Mouse (Mus musculus): ENCODE measurements around the gene Fam208a. TPM values are rescaled to one million over a fixed set of nuclear protein-coding genes. Genes with fewer than 3 reads are reported as not detected.
A peak's percentile ranks its signal among the peaks of the same experiment; 100 is the strongest.

Gene Fam208a
- polyA plus RNA-seq, 1 experiment from 2014 or later, result 5.6 TPM

DNA sequence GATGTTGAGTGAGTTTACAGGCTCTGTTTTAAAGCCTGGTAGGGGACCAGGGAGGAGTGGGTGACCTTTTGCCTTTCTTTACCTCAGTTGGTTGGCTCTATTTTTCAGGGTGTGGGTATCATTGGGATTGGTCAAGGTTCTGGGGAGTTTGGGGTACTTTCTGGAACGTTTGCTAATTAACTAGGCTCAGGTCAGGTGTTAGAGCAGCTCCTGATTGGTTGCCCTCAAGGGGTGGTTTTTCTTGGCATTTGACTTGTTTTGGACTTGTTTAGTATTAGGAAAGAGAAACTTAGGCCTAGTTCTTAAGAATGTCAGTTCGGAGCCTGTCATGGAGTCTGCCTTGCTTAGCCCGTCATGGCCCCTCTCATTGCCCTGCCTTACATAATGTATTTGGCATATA lies 8.2 kb downstream of the Fam208a start:
- no peak for ATAC-seq
- H3K36me3 ChIP-seq (ENCODE audit: control insufficient read depth, insufficient read depth, low read length), result 0 out of 2 replicates have a peak, but pooled peaks cover 3% of the 10 kb centered on the region
- H3K4me3 ChIP-seq (ENCODE audit: low read length), result no peak overlapping the region
- no peaks in the 10 kb centered on the region for H3K4me1 ChIP-seq (ENCODE audit: control insufficient read depth, insufficient read depth, low read length)
- H3K9me3 ChIP-seq (ENCODE audit: control insufficient read depth, low read length), result no peaks in the 10 kb centered on the region
- no peak overlapping the region for H3K9ac ChIP-seq (ENCODE audit: low read depth, low read length)
- no peak overlapping the region for H3K27ac ChIP-seq (ENCODE audit: low read length)
- WGBS, result 81% methylated on average over 3 of the region's 3 CpGs
- H3K4me2 ChIP-seq (ENCODE audit: low read depth, low read length), result no peak overlapping the region
- H3K27me3 ChIP-seq (replicated peaks; ENCODE audit: control insufficient read depth, insufficient read depth, low read length), result no peaks in the 10 kb centered on the region

DNA sequence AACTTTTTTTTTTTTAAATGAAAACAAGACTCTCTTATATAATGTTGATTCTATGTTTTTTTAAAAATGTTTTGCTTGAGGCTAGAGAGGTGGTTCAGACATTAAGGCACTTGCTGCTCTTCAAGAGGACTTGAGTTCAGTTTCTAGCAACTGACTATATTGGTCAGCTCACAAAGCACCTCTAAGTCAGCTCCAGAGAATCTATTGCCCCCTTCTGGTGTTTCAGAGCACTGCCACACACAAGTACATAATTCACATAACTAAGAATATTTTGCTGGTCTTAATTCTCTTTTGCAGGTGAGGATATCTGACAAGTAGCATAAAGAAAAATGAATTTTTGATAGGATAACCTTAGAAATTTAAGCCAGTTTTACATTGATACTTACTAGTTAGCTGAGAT lies 12.3 kb downstream of the Fam208a start:
- no peak overlapping the region for H3K4me3 ChIP-seq (ENCODE audit: low read length)
- H3K4me2 ChIP-seq (ENCODE audit: low read depth, low read length), result no peak overlapping the region
- ATAC-seq, result no peak
- H3K27me3 ChIP-seq (replicated peaks; ENCODE audit: control insufficient read depth, insufficient read depth, low read length), result no peaks in the 10 kb centered on the region
- no peak overlapping the region for H3K27ac ChIP-seq (ENCODE audit: low read length)
- 0 out of 2 replicates have a peak, but pooled peaks cover 2% of the 10 kb centered on the region for H3K36me3 ChIP-seq (ENCODE audit: control insufficient read depth, insufficient read depth, low read length)
- no peaks in the 10 kb centered on the region for H3K4me1 ChIP-seq (ENCODE audit: control insufficient read depth, insufficient read depth, low read length)
- H3K9me3 ChIP-seq (ENCODE audit: control insufficient read depth, low read length), result no peaks in the 10 kb centered on the region
- no peak overlapping the region for H3K9ac ChIP-seq (ENCODE audit: low read depth, low read length)

DNA sequence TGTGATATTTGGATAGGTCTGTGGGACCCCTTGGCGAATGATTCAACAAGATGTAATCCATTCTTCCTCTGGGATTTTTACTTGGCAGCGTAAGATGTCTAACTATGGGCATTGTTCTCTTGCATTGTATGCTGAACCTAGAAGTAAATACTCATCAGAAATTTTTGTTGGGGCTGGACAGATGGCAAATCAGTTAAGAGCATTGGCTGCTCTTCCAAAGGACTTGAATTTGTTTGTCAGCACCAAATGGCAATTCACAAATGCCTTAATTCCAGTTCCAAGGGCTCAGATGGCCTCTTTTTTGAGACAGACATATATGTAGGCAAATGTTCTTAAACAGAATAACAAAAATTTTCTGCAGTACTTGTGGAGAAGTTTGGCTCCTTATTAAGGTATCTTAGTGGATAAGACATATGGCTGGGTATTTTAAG lies 16.2 kb downstream of the Fam208a start:
- H3K27ac ChIP-seq (ENCODE audit: low read length), result no peak overlapping the region
- H3K4me2 ChIP-seq (ENCODE audit: low read depth, low read length), result no peak overlapping the region
- H3K4me3 ChIP-seq (ENCODE audit: low read length), result no peak overlapping the region
- H3K4me1 ChIP-seq (ENCODE audit: control insufficient read depth, insufficient read depth, low read length), result no peaks in the 10 kb centered on the region
- no peak for ATAC-seq
- 0 out of 2 replicates have a peak, but pooled peaks cover 4% of the 10 kb centered on the region for H3K36me3 ChIP-seq (ENCODE audit: control insufficient read depth, insufficient read depth, low read length)
- 90% methylated on average over 2 of the region's 2 CpGs for WGBS
- no peak overlapping the region for H3K9ac ChIP-seq (ENCODE audit: low read depth, low read length)
- no peaks in the 10 kb centered on the region for H3K27me3 ChIP-seq (replicated peaks; ENCODE audit: control insufficient read depth, insufficient read depth, low read length)
- H3K9me3 ChIP-seq (ENCODE audit: control insufficient read depth, low read length), result no peaks in the 10 kb centered on the region

DNA sequence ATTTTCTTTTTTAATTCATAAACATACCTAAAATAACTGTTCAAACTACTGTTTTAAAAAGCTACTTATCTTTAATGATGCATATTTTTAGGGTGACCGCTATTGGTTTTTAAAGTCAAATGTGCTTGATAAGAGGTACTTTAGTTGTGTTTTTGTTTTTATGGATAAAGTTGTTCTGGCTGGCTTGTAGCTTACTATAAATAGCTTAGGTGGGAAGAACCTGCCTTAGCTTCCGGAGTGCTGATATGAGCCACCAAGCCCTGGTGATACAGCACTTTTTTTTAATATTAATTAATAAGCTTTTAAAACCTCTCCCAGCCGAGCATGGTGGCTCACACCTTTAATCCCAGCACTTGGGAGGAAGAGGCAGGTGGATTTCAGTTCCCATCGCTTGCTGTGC lies 18.3 kb downstream of the Fam208a start:
- WGBS, result 88% methylated on average over 4 of the region's 4 CpGs
- Histone ChIP-seq H3K27me3 (replicated peaks; ENCODE audit: control insufficient read depth, insufficient read depth, low read length) (no peaks in the 10 kb centered on the region), H3K36me3 (ENCODE audit: control insufficient read depth, insufficient read depth, low read length) (0 out of 2 replicates have a peak, but pooled peaks cover 4% of the 10 kb centered on the region), H3K4me2 (ENCODE audit: low read depth, low read length) (no peak overlapping the region), H3K4me1 (ENCODE audit: control insufficient read depth, insufficient read depth, low read length) (no peaks in the 10 kb centered on the region), H3K9me3 (ENCODE audit: control insufficient read depth, low read length) (no peaks in the 10 kb centered on the region), H3K27ac (ENCODE audit: low read length) (no peak overlapping the region), H3K9ac (ENCODE audit: low read depth, low read length) (no peak overlapping the region), H3K4me3 (ENCODE audit: low read length) (no peak overlapping the region)
- no peak for ATAC-seq

DNA sequence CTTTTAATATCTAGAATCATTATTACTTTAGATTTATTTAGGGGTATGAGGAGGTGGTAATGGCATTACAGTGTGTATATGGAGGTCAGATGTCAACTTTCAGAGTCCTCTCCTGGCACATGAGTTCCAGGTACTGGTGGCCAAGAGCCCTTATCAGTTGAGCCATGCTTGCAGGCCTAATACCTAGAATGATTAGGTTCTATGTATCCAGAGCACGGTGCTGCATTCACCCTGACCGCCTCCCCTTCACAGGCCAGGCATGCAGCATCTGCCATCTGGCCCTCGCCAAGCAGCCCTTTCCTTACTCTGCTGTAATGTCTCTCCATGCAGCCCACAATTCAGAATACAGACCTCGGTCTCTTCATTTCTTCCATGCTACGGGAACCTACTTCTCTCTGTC lies 62.8 kb downstream of the Fam208a start:
- peaks cover 2% of the 10 kb centered on the region for H3K36me3 ChIP-seq (ENCODE audit: control insufficient read depth, insufficient read depth, low read length)
- H3K27me3 ChIP-seq (replicated peaks; ENCODE audit: control insufficient read depth, insufficient read depth, low read length), result no peaks in the 10 kb centered on the region
- H3K9me3 ChIP-seq (ENCODE audit: control insufficient read depth, low read length), result no peaks in the 10 kb centered on the region
- H3K4me1 ChIP-seq (ENCODE audit: control insufficient read depth, insufficient read depth, low read length), result no peaks in the 10 kb centered on the region
- 92% methylated on average over 5 of the region's 5 CpGs for WGBS
- no peak for ATAC-seq
- no peak overlapping the region for H3K27ac ChIP-seq (ENCODE audit: low read length)
- H3K4me2 ChIP-seq (ENCODE audit: low read depth, low read length), result no peak overlapping the region
- no peak overlapping the region for H3K4me3 ChIP-seq (ENCODE audit: low read length)
- H3K9ac ChIP-seq (ENCODE audit: low read depth, low read length), result no peak overlapping the region

DNA sequence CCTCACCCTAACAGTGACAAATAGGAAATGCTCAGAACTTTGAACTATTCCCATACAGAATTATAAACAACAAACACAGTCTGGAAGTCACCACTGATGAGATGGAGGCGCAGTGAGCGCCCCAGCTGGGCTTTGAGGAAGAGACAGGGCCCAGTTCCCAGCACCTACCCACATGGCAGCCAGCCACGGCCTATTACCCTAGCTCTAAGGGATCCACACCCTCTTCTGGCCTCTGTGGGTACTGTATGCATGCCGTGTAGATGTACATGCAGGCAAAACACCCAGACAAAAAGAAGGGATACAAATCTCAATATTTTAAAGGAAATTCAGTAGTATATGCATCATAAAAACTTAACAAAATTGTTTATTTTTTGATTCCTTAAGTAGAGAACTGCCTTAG lies 64.9 kb downstream of the Fam208a start:
- H3K27me3 ChIP-seq (replicated peaks; ENCODE audit: control insufficient read depth, insufficient read depth, low read length), result no peaks in the 10 kb centered on the region
- ATAC-seq, result no peak
- H3K9ac ChIP-seq (ENCODE audit: low read depth, low read length), result no peak overlapping the region
- no peak overlapping the region for H3K4me3 ChIP-seq (ENCODE audit: low read length)
- WGBS, result 92% methylated on average over 4 of the region's 4 CpGs
- H3K4me1 ChIP-seq (ENCODE audit: control insufficient read depth, insufficient read depth, low read length), result no peaks in the 10 kb centered on the region
- H3K27ac ChIP-seq (ENCODE audit: low read length), result no peak overlapping the region
- H3K4me2 ChIP-seq (ENCODE audit: low read depth, low read length), result no peak overlapping the region
- no peaks in the 10 kb centered on the region for H3K9me3 ChIP-seq (ENCODE audit: control insufficient read depth, low read length)
- peaks cover 2% of the 10 kb centered on the region for H3K36me3 ChIP-seq (ENCODE audit: control insufficient read depth, insufficient read depth, low read length)

DNA sequence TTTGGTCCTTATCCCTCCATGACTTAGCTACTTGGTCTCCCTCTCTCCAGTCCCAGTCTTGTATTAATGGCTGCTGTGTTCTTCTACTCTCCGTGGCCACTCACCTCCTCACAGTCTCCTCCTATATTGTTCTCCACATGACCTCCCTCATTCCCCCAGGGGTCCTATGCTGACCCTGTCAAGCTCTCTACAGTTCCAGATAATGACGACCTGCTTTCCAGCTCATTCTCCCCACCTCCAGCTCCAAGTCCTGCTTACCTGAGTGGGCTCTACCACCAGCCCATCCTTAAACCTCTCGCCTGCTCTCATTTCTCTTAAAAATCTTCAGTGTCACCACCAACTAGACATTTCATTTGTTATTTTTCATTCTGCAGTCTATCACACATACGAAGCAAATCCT lies 72.5 kb downstream of the Fam208a start:
- no peaks in the 10 kb centered on the region for H3K9me3 ChIP-seq (ENCODE audit: control insufficient read depth, low read length)
- H3K27me3 ChIP-seq (replicated peaks; ENCODE audit: control insufficient read depth, insufficient read depth, low read length), result no peaks in the 10 kb centered on the region
- no peak overlapping the region for H3K27ac ChIP-seq (ENCODE audit: low read length)
- ATAC-seq, result no peak
- no peak overlapping the region for H3K4me3 ChIP-seq (ENCODE audit: low read length)
- no peak overlapping the region for H3K4me2 ChIP-seq (ENCODE audit: low read depth, low read length)
- no peak overlapping the region for H3K9ac ChIP-seq (ENCODE audit: low read depth, low read length)
- H3K4me1 ChIP-seq (ENCODE audit: control insufficient read depth, insufficient read depth, low read length), result no peaks in the 10 kb centered on the region
- no peaks in the 10 kb centered on the region for H3K36me3 ChIP-seq (ENCODE audit: control insufficient read depth, insufficient read depth, low read length)
- WGBS, result 82% methylated on average over 4 of the region's 4 CpGs

DNA sequence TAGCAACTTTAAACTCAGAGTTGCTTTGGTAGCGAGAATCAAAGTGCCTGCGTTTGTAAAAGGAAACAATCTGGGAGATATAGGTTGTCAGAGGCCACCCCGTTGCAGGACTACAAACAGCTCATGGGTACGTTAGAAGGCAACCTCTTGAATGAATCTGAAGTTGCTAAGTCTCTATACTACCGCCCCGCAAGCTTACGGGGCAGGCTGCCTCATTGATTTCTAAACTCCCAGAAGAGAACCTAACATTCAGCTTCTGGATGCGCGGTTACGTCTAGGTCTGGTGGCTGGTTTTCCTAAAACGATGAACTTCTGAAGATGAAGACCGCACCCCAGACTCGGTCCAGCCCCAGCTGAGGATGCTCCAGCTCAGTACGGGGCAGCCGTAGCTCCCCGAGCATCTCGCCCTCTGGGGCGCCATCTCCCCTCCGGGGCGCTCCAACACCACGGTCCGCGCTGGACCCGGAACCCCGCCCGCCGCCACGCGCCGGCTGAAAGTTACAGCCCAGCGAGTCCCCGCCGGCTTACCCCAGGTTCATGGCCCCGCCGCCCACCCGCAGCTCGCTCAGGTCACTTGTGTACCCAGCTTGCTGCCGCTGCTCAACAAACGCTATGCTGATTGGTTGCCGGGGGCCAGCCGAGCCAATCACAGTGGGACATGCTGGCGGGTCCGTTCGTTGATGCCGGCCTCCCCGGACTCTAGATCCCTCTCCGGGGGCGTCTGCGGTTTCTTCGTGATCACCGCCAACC lies 79.4 kb downstream of the Fam208a start, which contains the start of gene Ccdc66:
Gene Ccdc66, minus strand, starts transcription at position 567 of the 750 bp plus-strand sequence.
- peak within 1 kb of the TSS; percentile 77 for H3K4me2 ChIP-seq (ENCODE audit: low read depth, low read length)

DNA sequence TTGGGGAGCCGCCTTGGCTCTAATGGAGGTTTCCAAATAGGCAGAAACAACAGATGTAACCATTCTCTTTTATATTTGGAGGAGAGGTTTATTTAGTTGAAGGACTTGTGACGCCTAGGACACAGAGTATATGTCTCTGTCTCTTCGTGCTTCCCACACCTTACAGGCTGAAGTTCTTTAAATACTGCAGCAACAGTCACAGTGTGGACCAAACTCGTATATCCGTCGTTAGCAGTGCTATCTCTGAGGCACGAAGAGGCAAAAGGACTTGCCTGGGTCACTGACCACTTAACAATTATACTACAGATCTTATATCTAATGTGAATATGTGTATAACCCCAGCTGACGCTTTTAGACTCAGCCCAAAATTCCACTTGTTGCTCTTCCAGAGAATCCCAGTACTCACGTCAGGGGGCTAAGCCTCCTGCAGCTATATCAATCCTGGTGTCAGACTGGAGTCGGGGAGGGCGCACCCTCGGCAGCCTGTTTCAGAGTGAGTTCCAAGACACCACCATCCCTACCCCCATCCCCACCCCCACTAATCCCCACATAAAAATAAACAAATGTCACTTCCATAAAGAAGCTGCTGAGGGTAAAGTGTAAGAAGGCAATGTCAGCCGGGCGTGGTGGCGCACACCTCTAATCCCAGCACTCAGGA lies 80.1 kb downstream of the Fam208a start:
- no peaks in the 10 kb centered on the region for H3K4me1 ChIP-seq (ENCODE audit: control insufficient read depth, insufficient read depth, low read length)
- H3K27me3 ChIP-seq (replicated peaks; ENCODE audit: control insufficient read depth, insufficient read depth, low read length), result no peaks in the 10 kb centered on the region
- H3K9me3 ChIP-seq (ENCODE audit: control insufficient read depth, low read length), result no peaks in the 10 kb centered on the region
- H3K4me3 ChIP-seq (ENCODE audit: low read length), result peak overlapping the region; percentile 80
- H3K9ac ChIP-seq (ENCODE audit: low read depth, low read length), result peak overlapping the region; percentile 76
- H3K36me3 ChIP-seq (ENCODE audit: control insufficient read depth, insufficient read depth, low read length), result no peaks in the 10 kb centered on the region
- 25% methylated on average over 15 of the region's 15 CpGs for WGBS
- H3K27ac ChIP-seq (ENCODE audit: low read length), result peak overlapping the region; percentile 44; the same call in 1 of the 2 replicates
- peak overlapping the region; percentile 77 for H3K4me2 ChIP-seq (ENCODE audit: low read depth, low read length)
- peak; percentile 79 for ATAC-seq

More for the DNA sequence above, 79.4 kb downstream of the Fam208a start, which contains the start of gene Ccdc66:
- peak within 1 kb of the TSS; percentile 76 for H3K9ac ChIP-seq (ENCODE audit: low read depth, low read length)
- no peaks in the 10 kb centered on the region for H3K27me3 ChIP-seq (replicated peaks; ENCODE audit: control insufficient read depth, insufficient read depth, low read length)
- peak within 1 kb of the TSS; percentile 80 for H3K4me3 ChIP-seq (ENCODE audit: low read length)
- no peaks in the 10 kb centered on the region for H3K9me3 ChIP-seq (ENCODE audit: control insufficient read depth, low read length)
- ATAC-seq, result peak; percentile 99
- no peaks in the 10 kb centered on the region for H3K36me3 ChIP-seq (ENCODE audit: control insufficient read depth, insufficient read depth, low read length)
- H3K27ac ChIP-seq (ENCODE audit: low read length), result peak within 1 kb of the TSS; percentile 44
- WGBS, result under 1% methylated on average over 51 of the region's 51 CpGs
- H3K4me1 ChIP-seq (ENCODE audit: control insufficient read depth, insufficient read depth, low read length), result no peaks in the 10 kb centered on the region
